Mouse (Mus musculus): ENCODE data around the gene Lrrc1.

GRCm38 (mm10) chr9:77459365-77459764 lies 85.3 kb downstream of the Lrrc1 start:
- no peak for TF ChIP-seq CTCF (IDR thresholded peaks at IDR 0.05 in 2 of 3, conservative IDR thresholded peaks at IDR 0.05 in 1 of 3; ENCODE audit: control insufficient read depth in 1 of 3, insufficient read depth in 1 of 3, low read depth in 2 of 3, low read length in 3 of 3, poor library complexity in 1 of 3, severe bottlenecking in 1 of 3)
- no peak for TF ChIP-seq USF1 (IDR thresholded peaks at IDR 0.05; ENCODE audit: low read depth, low read length)
- TF ChIP-seq CHD1 (IDR thresholded peaks at IDR 0.05; ENCODE audit: low read depth, low read length): no peak
- no peak for TF ChIP-seq POLR2A (IDR thresholded peaks at IDR 0.05; ENCODE audit: control insufficient read depth in 1 of 2, insufficient read depth in 1 of 2, low read depth in 1 of 2, low read length in 2 of 2, poor library complexity in 1 of 2)
- no peak for TF ChIP-seq TAL1 (IDR thresholded peaks at IDR 0.05; ENCODE audit: low read length)
- no peak for TF ChIP-seq GATA1 (IDR thresholded peaks at IDR 0.05; ENCODE audit: low read depth, low read length)
- no peak for TF ChIP-seq RCOR1 (IDR thresholded peaks at IDR 0.05; ENCODE audit: low read depth, low read length)
- TF ChIP-seq CHD2 (IDR thresholded peaks at IDR 0.05; ENCODE audit: low read length): no peak
- TF ChIP-seq POLR2AphosphoS2 (IDR thresholded peaks at IDR 0.05; ENCODE audit: low read length): no peak
- no peak for TF ChIP-seq TCF12 (IDR thresholded peaks at IDR 0.05; ENCODE audit: low read depth, low read length)
- TF ChIP-seq MAZ (IDR thresholded peaks at IDR 0.05; ENCODE audit: low read depth, low read length): no peak
- TF ChIP-seq MEF2A (IDR thresholded peaks at IDR 0.05; ENCODE audit: extremely low read depth, insufficient replicate concordance, low read depth, low read length, poor library complexity, severe bottlenecking): no peak
- no peak for TF ChIP-seq BHLHE40 (IDR thresholded peaks at IDR 0.05; ENCODE audit: borderline replicate concordance, low read depth, low read length)

All from MEL (cell line).